Comparison of ENCODE assay signal across 11 mouse cellular contexts in genomic region chrX:6893933-6894332, GRCm38 (mm10).
DNase-seq lines count a peak whose midpoint lies in the region; ATAC-seq and TF ChIP-seq lines count a peak whose summit lies in the region.
"Had no signal": no experiment of that assay in that cellular context is flagged by ENCODE, and none has a peak within 500 bp of the region (broad histone marks: within the 10 kb centered on the region; RNA-seq: fewer than 3 reads in every experiment).

No protein-coding gene starts in this region.

- H3K36me3 ChIP-seq in hindbrain, postnatal 0 days (ENCODE audit: insufficient read depth, low read length): no peaks in the 10 kb centered on the region
- H3K36me3 ChIP-seq in hindbrain, embryonic 12.5 days: no peaks in the 10 kb centered on the region
- H3K36me3 ChIP-seq in midbrain, embryonic 10.5 days: no peaks in the 10 kb centered on the region
- H3K36me3 ChIP-seq in liver, embryonic 11.5 days (ENCODE audit: control insufficient read depth, insufficient read depth, low read length): no peaks in the 10 kb centered on the region
- H3K36me3 ChIP-seq: liver, embryonic 15.5 days had no signal

- H3K4me1 ChIP-seq in hindbrain, postnatal 0 days (ENCODE audit: insufficient read depth, low read length): no peaks in the 10 kb centered on the region
- no peaks in the 10 kb centered on the region for H3K4me1 ChIP-seq in hindbrain, embryonic 12.5 days
- H3K4me1 ChIP-seq in midbrain, embryonic 10.5 days: peaks cover 8% of the 10 kb centered on the region; the same call in 1 of the 2 replicates
- no peaks in the 10 kb centered on the region for H3K4me1 ChIP-seq in liver, embryonic 11.5 days (replicated peaks; ENCODE audit: control insufficient read depth, insufficient read depth, low read length)
- H3K4me1 ChIP-seq: liver, embryonic 15.5 days had no signal

- TF ChIP-seq CTCF in hindbrain, postnatal 0 days (IDR thresholded peaks at IDR 0.05; ENCODE audit: low read depth): no peak; the same call in 1 of the 2 replicates

- H3K27me3 ChIP-seq in hindbrain, postnatal 0 days (ENCODE audit: insufficient read depth, low read length): no peaks in the 10 kb centered on the region
- H3K27me3 ChIP-seq in hindbrain, embryonic 12.5 days: no peaks in the 10 kb centered on the region
- no peaks in the 10 kb centered on the region for H3K27me3 ChIP-seq in midbrain, embryonic 10.5 days (ENCODE audit: low read depth, poor library complexity, severe bottlenecking)
- no peaks in the 10 kb centered on the region for H3K27me3 ChIP-seq in liver, embryonic 11.5 days (replicated peaks; ENCODE audit: control insufficient read depth, insufficient read depth, low read length)
- H3K27me3 ChIP-seq: liver, embryonic 15.5 days had no signal

- no peaks in the 10 kb centered on the region for H3K9me3 ChIP-seq in hindbrain, postnatal 0 days (ENCODE audit: low read length)
- no peaks in the 10 kb centered on the region for H3K9me3 ChIP-seq in hindbrain, embryonic 12.5 days (replicated peaks)
- no peaks in the 10 kb centered on the region for H3K9me3 ChIP-seq in midbrain, embryonic 10.5 days (replicated peaks)
- no peaks in the 10 kb centered on the region for H3K9me3 ChIP-seq in liver, embryonic 11.5 days (ENCODE audit: control insufficient read depth, low read length)
- H3K9me3 ChIP-seq: liver, embryonic 15.5 days had no signal

- 34% methylated on average over 5 of the region's 5 CpGs for WGBS in hindbrain, postnatal 0 days
- WGBS in hindbrain, embryonic 12.5 days: 32% methylated on average over 5 of the region's 5 CpGs
- 28% methylated on average over 5 of the region's 5 CpGs for WGBS in midbrain, embryonic 10.5 days
- 42% methylated on average over 5 of the region's 5 CpGs for WGBS in liver, embryonic 11.5 days

- no peak overlapping the region for H3K4me3 ChIP-seq in hindbrain, postnatal 0 days (ENCODE audit: low read length)
- no peak overlapping the region for H3K4me3 ChIP-seq in hindbrain, embryonic 12.5 days
- H3K4me3 ChIP-seq in midbrain, embryonic 10.5 days: no peak overlapping the region
- no peak overlapping the region for H3K4me3 ChIP-seq in liver, embryonic 11.5 days (ENCODE audit: low read depth, low read length)
- H3K4me3 ChIP-seq: liver, embryonic 15.5 days had no signal

- no peak overlapping the region for H3K27ac ChIP-seq in hindbrain, postnatal 0 days
- H3K27ac ChIP-seq in hindbrain, embryonic 12.5 days: no peak overlapping the region
- H3K27ac ChIP-seq in midbrain, embryonic 10.5 days (replicated peaks): no peak overlapping the region
- H3K27ac ChIP-seq in liver, embryonic 11.5 days (ENCODE audit: low read depth, low read length): no peak overlapping the region
- H3K27ac ChIP-seq: liver, embryonic 15.5 days had no signal

- no peak overlapping the region for H3K4me2 ChIP-seq in hindbrain, postnatal 0 days (ENCODE audit: low read depth, low read length)
- no peak overlapping the region for H3K4me2 ChIP-seq in hindbrain, embryonic 12.5 days (replicated peaks)
- no peak overlapping the region for H3K4me2 ChIP-seq in liver, embryonic 11.5 days
- H3K4me2 ChIP-seq: liver, embryonic 15.5 days had no signal

- no peak overlapping the region for H3K9ac ChIP-seq in hindbrain, postnatal 0 days (replicated peaks; ENCODE audit: low read length)
- no peak overlapping the region for H3K9ac ChIP-seq in hindbrain, embryonic 12.5 days
- H3K9ac ChIP-seq in liver, embryonic 11.5 days (ENCODE audit: low read depth, low read length): no peak overlapping the region
- H3K9ac ChIP-seq: liver, embryonic 15.5 days had no signal

- DNase-seq in adrenal gland, postnatal 14 days: peak; percentile 21
- no peak for DNase-seq in adrenal gland, adult 8-10 months
- peak; percentile 16 for DNase-seq in hindbrain, postnatal 0 days (ENCODE audit: low spot score)
- DNase-seq in adrenal gland, postnatal 36 days: peak; percentile 3 to 9
- DNase-seq in midbrain, embryonic 10.5 days (ENCODE audit: low spot score): peak; percentile 11
- DNase-seq in liver, embryonic 11.5 days (ENCODE audit: low spot score): no peak
- no peak for DNase-seq in layer of hippocampus, adult 9-11 months
- DNase-seq: kidney, adult 2 months; thymus, postnatal 36 days had no signal

- ATAC-seq in hindbrain, postnatal 0 days: no peak
- ATAC-seq in hindbrain, embryonic 12.5 days (ENCODE audit: low FRiP score): no peak
- ATAC-seq in liver, embryonic 11.5 days (replicated peaks; ENCODE audit: low FRiP score): no peak

Comparison
In these comparisons a context has a peak if more than half of its experiments do, and no peak if none do; other contexts are left out.
1. DNase-seq: peak in adrenal gland, postnatal 14 days (single experiment), hindbrain, postnatal 0 days (single experiment), adrenal gland, postnatal 36 days (2 of 2) and midbrain, embryonic 10.5 days (single experiment); none in adrenal gland, adult 8-10 months (single experiment), liver, embryonic 11.5 days (single experiment) and layer of hippocampus, adult 9-11 months (single experiment).